Mouse (Mus musculus): ENCODE measurements at regions not wholly inside any gene's neighbourhood (a gene's known extent, or its start where the extent isn't known, plus 50 kb on each side); places are given as distances from the start of the nearest gene placed in this dataset.
"Not testable (repeated sequence)": the region's sequence is repeated elsewhere in the genome, so short reads cannot be mapped to it uniquely, and the experiment has no call there.

DNA sequence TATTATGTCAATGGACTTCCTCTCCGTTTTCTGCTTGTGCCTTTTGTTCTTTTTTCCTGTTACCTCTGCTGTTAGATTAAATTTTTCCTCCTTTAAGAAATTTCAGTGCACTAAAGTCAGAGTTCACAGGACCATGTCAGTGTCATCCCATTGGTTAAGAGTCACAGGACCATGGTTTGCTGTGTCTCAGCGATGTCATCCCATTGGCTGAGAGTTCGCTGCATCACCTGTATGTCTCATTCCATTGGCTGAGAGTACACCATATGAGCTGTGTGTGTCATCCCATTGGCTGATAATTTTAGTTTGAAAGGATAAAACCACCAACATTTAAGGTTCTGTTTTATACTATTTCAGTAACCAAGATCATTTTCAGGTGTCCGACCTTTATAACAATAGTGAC lies 50.7 kb upstream of the Jade1 start:
- Histone ChIP-seq H3K36me3 (ENCODE audit: control insufficient read depth, insufficient read depth) (no peaks in the 10 kb centered on the region), H3K27me3 (ENCODE audit: control insufficient read depth, insufficient read depth, low read depth, low read length) (no peaks in the 10 kb centered on the region), H3K9ac (ENCODE audit: low read depth, low read length) (no peak overlapping the region), H3K4me1 (ENCODE audit: control insufficient read depth, low read depth, low read length) (no peaks in the 10 kb centered on the region), H3K4me3 (ENCODE audit: low read depth, low read length) (no peak overlapping the region), H3K4me2 (ENCODE audit: low read depth, low read length) (no peak overlapping the region), H3K27ac (ENCODE audit: low read length) (no peak overlapping the region), H3K9me3 (replicated peaks; ENCODE audit: control insufficient read depth, low read length) (no peaks in the 10 kb centered on the region)
- ATAC-seq (ENCODE audit: low read depth), result no peak
- 70% methylated on average over 4 of the region's 4 CpGs for WGBS (ENCODE audit: insufficient replicate concordance)

DNA sequence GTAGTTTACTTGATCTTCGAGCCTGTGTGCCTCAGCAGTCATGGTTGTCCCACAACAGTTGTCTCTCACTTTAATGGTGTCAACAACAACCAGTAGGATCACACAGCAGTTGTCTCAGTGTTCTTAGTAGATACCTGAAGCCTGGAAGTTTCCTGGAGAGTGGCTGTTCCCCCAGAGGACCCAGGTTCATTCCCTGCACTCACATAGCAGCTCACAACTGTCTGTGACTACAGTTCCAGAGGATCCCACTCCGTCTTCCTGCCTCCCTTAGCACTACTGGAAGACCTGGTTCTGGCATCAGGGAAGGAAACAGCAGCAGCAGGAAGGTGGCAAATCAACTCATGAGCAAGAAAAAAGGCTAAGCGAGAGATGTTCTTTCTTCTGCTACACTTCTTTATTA lies 53.4 kb upstream of the Jade1 start:
- H3K4me2 ChIP-seq (ENCODE audit: low read depth, low read length), result no peak overlapping the region
- no peaks in the 10 kb centered on the region for H3K36me3 ChIP-seq (ENCODE audit: control insufficient read depth, insufficient read depth)
- WGBS (ENCODE audit: insufficient replicate concordance), result 68% methylated on average over 3 of the region's 3 CpGs
- no peak for ATAC-seq (ENCODE audit: low read depth)
- no peak overlapping the region for H3K9ac ChIP-seq (ENCODE audit: low read depth, low read length)
- H3K27me3 ChIP-seq (ENCODE audit: control insufficient read depth, insufficient read depth, low read depth, low read length), result no peaks in the 10 kb centered on the region
- no peaks in the 10 kb centered on the region for H3K9me3 ChIP-seq (replicated peaks; ENCODE audit: control insufficient read depth, low read length)
- no peaks in the 10 kb centered on the region for H3K4me1 ChIP-seq (ENCODE audit: control insufficient read depth, low read depth, low read length)
- H3K4me3 ChIP-seq (ENCODE audit: low read depth, low read length), result no peak overlapping the region
- H3K27ac ChIP-seq (ENCODE audit: low read length), result no peak overlapping the region

DNA sequence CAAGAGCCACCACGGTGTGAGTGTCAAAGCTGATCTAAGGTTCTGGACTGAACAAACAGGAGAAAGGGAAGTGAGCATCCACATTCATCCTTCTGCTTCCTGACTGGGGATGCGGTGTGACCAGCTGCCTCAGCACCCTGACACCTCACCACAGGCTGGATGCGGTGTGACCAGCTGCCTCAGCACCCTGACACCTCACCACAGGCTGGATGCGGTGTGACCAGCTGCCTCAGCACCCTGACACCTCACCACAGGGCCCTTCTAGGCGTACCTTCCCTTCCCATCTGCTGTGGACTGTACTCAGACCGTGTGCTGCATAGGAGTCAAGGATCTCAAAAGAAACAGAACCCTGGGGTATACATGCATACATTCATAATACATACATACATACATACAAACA lies 53.9 kb upstream of the Jade1 start:
- H3K9ac ChIP-seq (ENCODE audit: low read depth, low read length); ATAC-seq (ENCODE audit: low read depth); H3K4me1 ChIP-seq (ENCODE audit: control insufficient read depth, low read depth, low read length); H3K9me3 ChIP-seq (replicated peaks; ENCODE audit: control insufficient read depth, low read length); H3K27me3 ChIP-seq (ENCODE audit: control insufficient read depth, insufficient read depth, low read depth, low read length); H3K4me3 ChIP-seq (ENCODE audit: low read depth, low read length); H3K4me2 ChIP-seq (ENCODE audit: low read depth, low read length); H3K36me3 ChIP-seq (ENCODE audit: control insufficient read depth, insufficient read depth); H3K27ac ChIP-seq (ENCODE audit: low read length): not testable (repeated sequence)
- WGBS (ENCODE audit: insufficient replicate concordance), result 27% methylated on average over 6 of the region's 6 CpGs

DNA sequence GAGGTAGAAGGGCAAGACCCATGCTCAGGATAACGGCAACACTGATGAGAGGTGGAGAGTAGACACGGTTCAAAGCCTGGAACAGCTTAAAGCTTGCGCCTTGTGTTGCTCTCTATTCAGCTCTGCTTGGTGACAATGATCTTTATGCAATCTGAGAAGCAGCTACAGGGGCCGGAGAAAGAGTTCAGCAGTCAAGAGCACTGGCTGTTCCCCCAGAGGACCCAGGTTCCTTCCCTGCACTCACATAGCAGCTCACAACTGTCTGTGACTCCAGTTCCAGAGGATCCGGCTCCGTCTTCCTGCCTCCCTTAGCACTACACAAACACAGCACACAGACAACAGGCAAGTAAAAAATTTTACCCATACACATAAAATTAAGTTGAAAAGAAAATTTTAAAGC lies 54.4 kb upstream of the Jade1 start:
- 71% methylated on average over 6 of the region's 6 CpGs for WGBS (ENCODE audit: insufficient replicate concordance)
- no peak for ATAC-seq (ENCODE audit: low read depth)
- no peaks in the 10 kb centered on the region for H3K9me3 ChIP-seq (replicated peaks; ENCODE audit: control insufficient read depth, low read length)

DNA sequence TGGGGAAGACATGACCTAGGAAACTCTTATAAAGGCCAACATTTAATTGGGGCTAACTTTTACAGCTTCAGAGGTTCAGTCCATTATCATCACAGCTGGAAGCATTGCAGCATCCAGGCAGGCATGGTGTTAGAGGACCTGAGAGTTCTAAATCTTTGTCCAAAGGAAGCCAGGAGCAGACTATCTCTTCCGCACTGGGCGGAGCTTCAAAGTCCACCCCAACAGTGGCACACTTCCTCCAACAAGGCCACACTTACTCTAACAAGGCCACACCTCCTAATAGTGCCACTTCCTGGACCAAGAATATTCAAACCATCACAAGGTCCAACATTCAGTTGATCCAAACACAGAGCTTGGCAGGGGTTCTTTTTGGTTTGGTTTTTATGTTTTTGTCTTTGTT lies 55.9 kb upstream of the Jade1 start:
- Histone ChIP-seq H3K9ac (ENCODE audit: low read depth, low read length) (no peak overlapping the region), H3K4me3 (ENCODE audit: low read depth, low read length) (no peak overlapping the region), H3K9me3 (replicated peaks; ENCODE audit: control insufficient read depth, low read length) (no peaks in the 10 kb centered on the region), H3K27me3 (ENCODE audit: control insufficient read depth, insufficient read depth, low read depth, low read length) (no peaks in the 10 kb centered on the region), H3K27ac (ENCODE audit: low read length) (no peak overlapping the region), H3K4me1 (ENCODE audit: control insufficient read depth, low read depth, low read length) (no peaks in the 10 kb centered on the region), H3K36me3 (ENCODE audit: control insufficient read depth, insufficient read depth) (no peaks in the 10 kb centered on the region), H3K4me2 (ENCODE audit: low read depth, low read length) (no peak overlapping the region)
- WGBS (ENCODE audit: insufficient replicate concordance), result 53% methylated on average over 2 of the region's 2 CpGs
- ATAC-seq (ENCODE audit: low read depth), result no peak

More for the DNA sequence above, 54.4 kb upstream of the Jade1 start:
- Histone ChIP-seq H3K36me3 (ENCODE audit: control insufficient read depth, insufficient read depth) (no peaks in the 10 kb centered on the region), H3K4me3 (ENCODE audit: low read depth, low read length) (no peak overlapping the region), H3K4me2 (ENCODE audit: low read depth, low read length) (no peak overlapping the region), H3K4me1 (ENCODE audit: control insufficient read depth, low read depth, low read length) (no peaks in the 10 kb centered on the region), H3K9ac (ENCODE audit: low read depth, low read length) (no peak overlapping the region), H3K27ac (ENCODE audit: low read length) (no peak overlapping the region), H3K27me3 (ENCODE audit: control insufficient read depth, insufficient read depth, low read depth, low read length) (no peaks in the 10 kb centered on the region)

DNA sequence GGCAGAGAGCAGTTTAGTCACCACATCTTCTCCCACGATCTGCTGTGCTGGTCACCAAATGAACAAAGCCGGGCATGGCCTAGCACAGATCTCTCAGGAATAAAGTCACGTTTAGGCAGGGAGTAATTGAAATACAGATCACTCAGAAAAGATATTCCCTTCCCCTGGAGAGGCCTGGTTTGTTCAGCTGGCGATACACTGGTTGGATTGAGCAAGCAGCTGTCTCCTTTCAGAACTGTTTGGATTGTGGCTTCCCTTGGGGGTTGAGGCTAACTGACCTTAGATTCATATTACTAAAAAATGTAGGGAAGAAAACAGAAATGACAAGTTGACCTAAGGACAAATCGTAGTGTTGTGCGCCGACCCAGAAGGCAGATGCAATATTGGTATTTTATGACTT lies 56.7 kb upstream of the Jade1 start:
- no peaks in the 10 kb centered on the region for H3K36me3 ChIP-seq (ENCODE audit: control insufficient read depth, insufficient read depth)
- H3K4me2 ChIP-seq (ENCODE audit: low read depth, low read length), result no peak overlapping the region
- no peak overlapping the region for H3K9ac ChIP-seq (ENCODE audit: low read depth, low read length)
- no peaks in the 10 kb centered on the region for H3K4me1 ChIP-seq (ENCODE audit: control insufficient read depth, low read depth, low read length)
- 65% methylated on average over 7 of the region's 7 CpGs for WGBS (ENCODE audit: insufficient replicate concordance)
- no peaks in the 10 kb centered on the region for H3K9me3 ChIP-seq (replicated peaks; ENCODE audit: control insufficient read depth, low read length)
- H3K4me3 ChIP-seq (ENCODE audit: low read depth, low read length), result no peak overlapping the region
- no peak overlapping the region for H3K27ac ChIP-seq (ENCODE audit: low read length)
- no peak for ATAC-seq (ENCODE audit: low read depth)
- H3K27me3 ChIP-seq (ENCODE audit: control insufficient read depth, insufficient read depth, low read depth, low read length), result no peaks in the 10 kb centered on the region

DNA sequence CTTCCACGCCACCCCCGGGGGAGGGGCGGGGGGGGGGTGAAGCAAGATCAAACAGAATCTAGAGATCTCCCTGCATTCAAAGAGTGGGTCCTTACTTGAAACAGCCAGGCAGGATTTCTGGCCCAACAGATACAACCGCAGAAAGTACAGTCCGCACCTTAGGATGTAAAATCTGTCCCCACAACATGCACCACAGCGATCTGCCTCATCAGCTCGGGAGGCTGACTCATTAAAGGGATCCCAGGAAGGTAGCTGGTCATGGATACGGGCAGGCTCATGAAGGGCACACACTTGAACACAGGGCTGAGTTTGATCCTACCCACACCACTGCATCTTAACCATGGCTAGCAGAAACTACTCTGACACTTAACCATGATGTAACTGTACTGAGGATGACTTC lies 57.8 kb upstream of the Jade1 start:
- no peak overlapping the region for H3K4me2 ChIP-seq (ENCODE audit: low read depth, low read length)
- H3K36me3 ChIP-seq (ENCODE audit: control insufficient read depth, insufficient read depth), result no peaks in the 10 kb centered on the region
- no peak overlapping the region for H3K4me3 ChIP-seq (ENCODE audit: low read depth, low read length)
- no peaks in the 10 kb centered on the region for H3K4me1 ChIP-seq (ENCODE audit: control insufficient read depth, low read depth, low read length)
- H3K27me3 ChIP-seq (ENCODE audit: control insufficient read depth, insufficient read depth, low read depth, low read length), result no peaks in the 10 kb centered on the region
- 53% methylated on average over 8 of the region's 8 CpGs for WGBS (ENCODE audit: insufficient replicate concordance)
- no peaks in the 10 kb centered on the region for H3K9me3 ChIP-seq (replicated peaks; ENCODE audit: control insufficient read depth, low read length)
- no peak overlapping the region for H3K27ac ChIP-seq (ENCODE audit: low read length)
- H3K9ac ChIP-seq (ENCODE audit: low read depth, low read length), result no peak overlapping the region
- no peak for ATAC-seq (ENCODE audit: low read depth)

DNA sequence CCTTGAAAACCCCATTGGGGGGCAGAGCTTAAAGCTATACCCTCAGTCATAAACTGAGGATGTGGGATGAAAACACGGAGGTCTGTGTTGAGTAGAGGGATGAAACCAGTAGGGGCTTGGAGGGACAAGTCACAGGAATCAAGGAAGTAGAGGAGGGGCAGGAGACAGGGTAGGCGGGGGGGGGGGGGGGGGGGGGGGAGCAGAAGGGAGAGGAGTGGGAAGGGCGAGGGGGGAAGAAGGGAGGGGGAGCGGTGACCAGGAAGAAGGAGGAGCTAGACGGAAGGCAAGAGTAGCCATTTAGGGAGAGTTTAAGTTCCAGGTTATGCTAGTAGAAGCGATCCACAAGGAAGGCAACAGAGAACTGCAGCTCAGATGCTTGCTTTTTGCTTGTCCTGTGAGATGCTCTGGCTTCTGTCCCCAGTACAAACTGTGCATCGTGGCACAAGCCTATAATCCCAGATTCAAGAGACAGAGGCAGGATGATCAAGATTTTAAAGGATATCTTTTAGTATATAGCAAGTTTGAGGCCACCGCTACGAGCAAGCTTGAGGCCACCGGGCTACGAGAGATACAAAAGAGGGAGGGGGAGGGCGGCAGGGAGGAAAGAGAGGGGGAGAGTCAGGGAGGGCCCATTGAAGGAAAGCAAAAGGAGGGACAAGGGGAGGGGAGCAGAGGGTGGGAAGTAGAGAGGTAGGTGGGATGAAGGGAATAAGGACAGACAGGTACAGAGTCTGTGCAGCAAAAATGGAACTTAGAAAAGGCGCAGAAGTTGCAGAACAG lies 58.4 kb upstream of the Jade1 start:
- ATAC-seq (ENCODE audit: low read depth), result no peak
- Histone ChIP-seq H3K4me3 (ENCODE audit: low read depth, low read length) (no peak overlapping the region), H3K27ac (ENCODE audit: low read length) (no peak overlapping the region), H3K27me3 (ENCODE audit: control insufficient read depth, insufficient read depth, low read depth, low read length) (no peaks in the 10 kb centered on the region), H3K9ac (ENCODE audit: low read depth, low read length) (no peak overlapping the region), H3K9me3 (replicated peaks; ENCODE audit: control insufficient read depth, low read length) (no peaks in the 10 kb centered on the region), H3K4me1 (ENCODE audit: control insufficient read depth, low read depth, low read length) (no peaks in the 10 kb centered on the region), H3K4me2 (ENCODE audit: low read depth, low read length) (no peak overlapping the region), H3K36me3 (ENCODE audit: control insufficient read depth, insufficient read depth) (no peaks in the 10 kb centered on the region)
- WGBS (ENCODE audit: insufficient replicate concordance), result 42% methylated on average over 11 of the region's 13 CpGs

DNA sequence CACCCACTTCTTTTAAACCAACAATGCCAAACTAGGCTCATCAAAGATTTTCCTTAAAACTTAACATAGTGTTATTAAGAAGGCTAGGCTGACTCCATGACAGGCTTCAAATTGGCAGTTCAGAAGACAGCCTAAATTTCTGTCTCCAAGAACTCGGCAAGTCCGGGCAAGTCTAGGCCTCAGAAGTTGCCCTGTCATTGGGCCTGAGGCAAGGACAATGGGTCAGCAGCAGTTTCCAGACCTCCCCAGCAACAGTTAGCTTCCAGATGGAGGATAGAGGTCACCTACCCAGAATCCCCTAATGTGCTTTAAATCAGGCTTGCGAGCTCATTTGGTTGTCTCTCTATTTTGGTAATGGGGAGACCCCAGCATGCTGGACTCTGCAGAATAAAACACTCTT lies 59.6 kb upstream of the Jade1 start:
- WGBS (ENCODE audit: insufficient replicate concordance), result 62% methylated on average over 3 of the region's 3 CpGs
- ATAC-seq (ENCODE audit: low read depth), result no peak
- Histone ChIP-seq H3K9ac (ENCODE audit: low read depth, low read length) (no peak overlapping the region), H3K9me3 (replicated peaks; ENCODE audit: control insufficient read depth, low read length) (no peaks in the 10 kb centered on the region), H3K27me3 (ENCODE audit: control insufficient read depth, insufficient read depth, low read depth, low read length) (no peaks in the 10 kb centered on the region), H3K27ac (ENCODE audit: low read length) (no peak overlapping the region), H3K4me3 (ENCODE audit: low read depth, low read length) (no peak overlapping the region), H3K4me1 (ENCODE audit: control insufficient read depth, low read depth, low read length) (no peaks in the 10 kb centered on the region), H3K4me2 (ENCODE audit: low read depth, low read length) (no peak overlapping the region), H3K36me3 (ENCODE audit: control insufficient read depth, insufficient read depth) (no peaks in the 10 kb centered on the region)

All from liver, embryonic 16.5 days (tissue).